ENCODE assay signal across 14 mouse cellular contexts in genomic region chr1:89617336-89617735, GRCm38 (mm10).
DNase-seq lines count a peak whose midpoint lies in the region; ATAC-seq lines count a peak whose summit lies in the region.
"Had no signal": no experiment of that assay in that cellular context is flagged by ENCODE, and none has a peak within 500 bp of the region (broad histone marks: within the 10 kb centered on the region; RNA-seq: fewer than 3 reads in every experiment).

No protein-coding gene starts in this region.

- no peak overlapping the region for H3K27ac ChIP-seq in forebrain, embryonic 15.5 days (replicated peaks)
- H3K27ac ChIP-seq in hindbrain, embryonic 10.5 days: no peak overlapping the region
- H3K27ac ChIP-seq: embryonic facial prominence, embryonic 12.5 days; liver, embryonic 14.5 days had no signal

- H3K4me1 ChIP-seq in forebrain, embryonic 15.5 days: peaks cover 6% of the 10 kb centered on the region; the same call in 1 of the 2 replicates
- peaks cover 25% of the 10 kb centered on the region for H3K4me1 ChIP-seq in hindbrain, embryonic 10.5 days (replicated peaks)

- no peak overlapping the region for H3K9ac ChIP-seq in forebrain, embryonic 15.5 days (replicated peaks)
- H3K9ac ChIP-seq: embryonic facial prominence, embryonic 12.5 days; liver, embryonic 14.5 days had no signal

- 77% methylated on average over 9 of the region's 9 CpGs for WGBS in forebrain, embryonic 15.5 days
- 95% methylated on average over 9 of the region's 9 CpGs for WGBS in hindbrain, embryonic 10.5 days

- 0 out of 2 replicates have a peak, but pooled peaks cover under 1% of the 10 kb centered on the region for H3K36me3 ChIP-seq in forebrain, embryonic 15.5 days
- H3K36me3 ChIP-seq in hindbrain, embryonic 10.5 days: peaks cover 54% of the 10 kb centered on the region

- no peak for ATAC-seq in forebrain, embryonic 15.5 days (replicated peaks)
- ATAC-seq: forebrain, embryonic 16.5 days had no signal

- no peaks in the 10 kb centered on the region for H3K27me3 ChIP-seq in forebrain, embryonic 15.5 days
- no peaks in the 10 kb centered on the region for H3K27me3 ChIP-seq in hindbrain, embryonic 10.5 days (ENCODE audit: insufficient read depth, poor library complexity, severe bottlenecking)
- H3K27me3 ChIP-seq: embryonic facial prominence, embryonic 12.5 days had no signal

- H3K4me2 ChIP-seq in forebrain, embryonic 15.5 days (replicated peaks): no peak overlapping the region
- H3K4me2 ChIP-seq: embryonic facial prominence, embryonic 12.5 days had no signal

- H3K4me3 ChIP-seq in forebrain, embryonic 15.5 days: no peak overlapping the region
- H3K4me3 ChIP-seq in hindbrain, embryonic 10.5 days: no peak overlapping the region
- H3K4me3 ChIP-seq: embryonic facial prominence, embryonic 12.5 days; myocyte had no signal

- intact Hi-C loops in heart, postnatal 10 days (cut with DNase I): no loop called here

- no peaks in the 10 kb centered on the region for H3K9me3 ChIP-seq in forebrain, embryonic 15.5 days
- no peaks in the 10 kb centered on the region for H3K9me3 ChIP-seq in hindbrain, embryonic 10.5 days
- H3K9me3 ChIP-seq: embryonic facial prominence, embryonic 12.5 days had no signal

- DNase-seq in cerebellum, adult 9-10 months: peak; percentile 55
- no peak for DNase-seq in cerebellum, postnatal 10 days
- DNase-seq in urinary bladder, postnatal 25 days (ENCODE audit: low spot score): peak; percentile 15
- no peak for DNase-seq in urinary bladder, adult 2 months (ENCODE audit: low spot score)
- peak; percentile 71 to 73 for DNase-seq in heart, postnatal 10 days
- no peak for DNase-seq in B cell, adult 2 months
- no peak for DNase-seq in hindbrain, embryonic 10.5 days (ENCODE audit: low spot score)
- DNase-seq: cerebellum, adult 11-12 months; kidney, adult 8-10 months had no signal

Comparison
In these comparisons a context has a peak if more than half of its experiments do, and no peak if none do; other contexts are left out.
1. DNase-seq: peak in cerebellum, adult 9-10 months (single experiment), urinary bladder, postnatal 25 days (single experiment) and heart, postnatal 10 days (2 of 2); none in cerebellum, postnatal 10 days (0 of 2), urinary bladder, adult 2 months (single experiment), B cell, adult 2 months (0 of 2) and hindbrain, embryonic 10.5 days (single experiment).